Mouse (Mus musculus) liver, adult 2 months (tissue): ENCODE measurements around the gene Gal.

Experiments used
- CTCF ChIP-seq: fragments of 200-500 bp; IDR thresholded peaks from 2 replicates; pipeline ENCODE4 v1.5.1; 2011; ENCODE audit warnings: low read depth, low read length, control low read depth
- POLR2A ChIP-seq: fragments of 200-500 bp; IDR thresholded peaks from 2 replicates; pipeline ENCODE4 v1.6.1; 2011; ENCODE audit warnings: low read length, control low read depth; ENCODE audit not compliant: insufficient read depth; ENCODE audit errors: extremely low read depth

DNA sequence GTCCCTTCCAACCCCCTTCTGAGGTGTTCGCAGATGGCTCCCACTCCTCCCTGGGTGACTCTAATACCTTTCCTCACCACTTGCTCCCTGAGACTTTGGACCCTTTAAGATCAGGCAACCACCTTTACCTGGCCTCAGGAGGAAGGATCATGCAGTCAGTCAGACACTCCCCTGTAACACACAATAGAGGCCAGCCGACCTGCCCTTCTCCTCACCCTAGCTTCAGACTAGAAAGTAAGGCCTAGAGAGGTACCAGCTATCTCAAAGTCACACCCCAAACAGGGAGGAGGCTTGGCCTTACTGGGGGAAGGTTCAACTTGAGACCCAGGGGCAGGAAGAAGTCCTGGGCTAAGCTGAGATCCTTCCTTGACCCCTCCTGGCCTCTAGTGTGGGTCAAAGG, 9.9 kb upstream of the Gal start:
- TF ChIP-seq CTCF: no peak
- no peak for TF ChIP-seq POLR2A
